Mouse (Mus musculus): Measurements from ENCODE around the gene Tmem184b.

Gene Tmem184b

DNA sequence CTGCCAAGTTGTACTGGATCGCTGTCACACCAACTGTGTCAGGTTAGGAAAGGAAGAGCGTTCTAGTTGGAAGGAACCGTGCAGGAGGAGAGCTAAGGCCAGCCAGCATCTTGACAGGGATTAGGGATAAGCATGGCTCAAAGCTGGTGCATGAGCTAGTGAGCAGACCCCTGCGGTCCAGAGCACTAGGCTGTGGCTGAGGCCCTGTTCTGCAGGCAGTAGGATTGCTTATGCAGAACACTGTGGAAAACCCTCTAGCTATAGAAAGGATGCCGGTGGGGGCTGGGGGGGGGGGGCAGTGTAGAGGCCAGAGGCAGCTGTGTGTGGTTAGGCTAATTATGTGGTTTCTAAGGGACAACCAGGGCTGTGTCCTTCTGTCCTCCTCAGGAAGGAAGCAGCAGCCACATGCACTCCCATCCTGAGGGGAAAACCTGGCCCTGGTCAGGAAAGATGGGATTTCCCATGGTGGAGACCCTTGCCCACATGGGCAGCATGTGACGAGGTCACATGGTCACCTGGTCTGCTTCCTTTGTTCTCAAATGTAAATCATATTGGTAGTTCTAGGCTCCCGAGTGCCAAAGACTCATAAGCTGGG lies 68.2 kb downstream of the Tmem184b start:
- no peak for DNase-seq (ENCODE audit: low read depth)

- no peak for DNase-seq (ENCODE audit: low read depth)
Measured at GRCm38 (mm10) chr15:79333409-79333808, 70.0 kb downstream of the Tmem184b start.

- DNase-seq (ENCODE audit: low read depth): no peak
Measured at GRCm38 (mm10) chr15:79330521-79330920, 72.8 kb downstream of the Tmem184b start.

DNA sequence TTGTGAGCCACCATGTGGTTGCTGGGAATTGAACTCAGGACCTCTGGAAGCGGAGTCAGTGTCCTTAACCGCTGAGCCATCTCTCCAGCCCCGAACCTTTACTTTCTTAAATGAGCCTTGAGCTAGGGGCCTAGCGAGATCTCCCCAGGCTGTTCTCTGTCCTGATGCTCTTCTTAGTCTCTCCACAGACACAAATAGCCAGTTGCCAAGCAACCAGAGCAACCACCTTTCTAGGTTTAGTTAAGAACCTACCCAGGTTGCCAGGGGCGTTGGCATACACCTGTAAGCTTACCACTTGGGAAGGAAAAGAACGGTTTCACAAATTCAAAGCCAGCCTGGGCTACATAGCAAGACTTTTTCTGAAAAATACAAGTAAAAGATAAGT lies 73.4 kb downstream of the Tmem184b start:
- no peak for DNase-seq (ENCODE audit: low read depth)

GRCm38 (mm10) chr15:79329346-79329978 lies 73.9 kb downstream of the Tmem184b start:
- DNase-seq (ENCODE audit: low read depth): no peak

DNA sequence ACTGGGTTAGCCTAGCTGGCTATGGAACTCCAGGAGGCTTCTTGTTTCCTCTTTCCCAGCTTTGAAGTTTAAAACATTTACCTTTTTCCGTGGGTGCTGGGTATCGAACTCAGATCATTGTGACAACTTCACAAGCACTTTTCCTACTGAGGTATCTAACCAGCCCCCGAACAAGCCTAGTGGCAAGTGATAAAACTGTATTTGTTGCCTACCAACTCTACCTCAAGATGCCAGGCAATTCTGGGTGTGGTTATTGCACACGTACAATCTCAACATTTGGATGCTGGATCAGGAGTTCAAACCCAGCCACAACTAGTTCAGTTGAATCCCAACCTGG lies 74.5 kb downstream of the Tmem184b start:
- no peak for DNase-seq (ENCODE audit: low read depth)

GRCm38 (mm10) chr15:79328058-79328938 lies 75.1 kb downstream of the Tmem184b start, which contains the start of gene Pla2g6:
Gene Pla2g6, minus strand, starts transcription at chr15:79328390.
- peak; percentile 99 for DNase-seq (ENCODE audit: low read depth)

- DNase-seq (ENCODE audit: low read depth): no peak
Measured at GRCm38 (mm10) chr15:79326971-79327961, 76.1 kb downstream of the Tmem184b start.

DNA sequence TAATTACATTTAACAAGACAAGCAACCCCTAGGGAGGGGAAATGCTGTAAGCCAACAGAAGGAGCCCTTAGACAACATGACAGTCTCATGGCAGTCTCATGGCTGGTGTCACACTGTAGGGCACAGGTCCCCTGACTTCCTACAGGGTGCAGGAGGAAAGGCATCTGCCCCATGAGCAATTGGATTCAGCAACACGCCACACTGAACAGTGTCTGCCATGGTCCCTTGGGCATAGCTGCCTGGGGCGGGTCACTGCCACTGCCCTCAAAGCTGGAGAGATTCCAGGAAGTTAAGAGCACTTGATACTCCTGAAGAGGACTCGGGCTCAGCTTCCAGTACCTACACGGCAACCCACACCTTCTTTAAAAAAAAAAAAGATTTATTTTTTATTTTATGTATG lies 77.1 kb downstream of the Tmem184b start:
- no peak for DNase-seq (ENCODE audit: low read depth)

GRCm38 (mm10) chr15:79325742-79326141 lies 77.6 kb downstream of the Tmem184b start:
- DNase-seq (ENCODE audit: low read depth): no peak

DNA sequence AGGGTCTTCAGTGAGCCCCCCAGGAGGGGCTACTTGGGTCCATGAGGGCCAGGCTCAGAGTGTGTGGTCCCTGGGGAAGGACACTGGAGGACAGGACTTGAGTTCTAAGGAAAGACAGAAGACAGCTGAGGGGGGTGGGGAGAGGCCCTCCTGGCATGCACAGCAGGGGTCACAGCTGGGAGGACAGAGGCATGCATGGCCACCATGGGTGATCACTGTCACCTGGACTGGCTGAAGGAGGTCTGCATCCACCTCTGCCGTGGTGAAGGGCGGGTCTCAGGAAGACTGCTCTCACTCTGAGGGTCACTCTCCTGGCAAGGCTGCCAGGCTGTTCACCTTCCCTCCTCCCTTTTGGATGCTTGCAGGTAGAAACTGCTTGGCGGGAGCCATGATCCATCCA lies 79.0 kb downstream of the Tmem184b start:
- no peak for DNase-seq (ENCODE audit: low read depth)

GRCm38 (mm10) chr15:79323791-79324155 lies 79.6 kb downstream of the Tmem184b start:
- DNase-seq (ENCODE audit: low read depth): no peak

DNA sequence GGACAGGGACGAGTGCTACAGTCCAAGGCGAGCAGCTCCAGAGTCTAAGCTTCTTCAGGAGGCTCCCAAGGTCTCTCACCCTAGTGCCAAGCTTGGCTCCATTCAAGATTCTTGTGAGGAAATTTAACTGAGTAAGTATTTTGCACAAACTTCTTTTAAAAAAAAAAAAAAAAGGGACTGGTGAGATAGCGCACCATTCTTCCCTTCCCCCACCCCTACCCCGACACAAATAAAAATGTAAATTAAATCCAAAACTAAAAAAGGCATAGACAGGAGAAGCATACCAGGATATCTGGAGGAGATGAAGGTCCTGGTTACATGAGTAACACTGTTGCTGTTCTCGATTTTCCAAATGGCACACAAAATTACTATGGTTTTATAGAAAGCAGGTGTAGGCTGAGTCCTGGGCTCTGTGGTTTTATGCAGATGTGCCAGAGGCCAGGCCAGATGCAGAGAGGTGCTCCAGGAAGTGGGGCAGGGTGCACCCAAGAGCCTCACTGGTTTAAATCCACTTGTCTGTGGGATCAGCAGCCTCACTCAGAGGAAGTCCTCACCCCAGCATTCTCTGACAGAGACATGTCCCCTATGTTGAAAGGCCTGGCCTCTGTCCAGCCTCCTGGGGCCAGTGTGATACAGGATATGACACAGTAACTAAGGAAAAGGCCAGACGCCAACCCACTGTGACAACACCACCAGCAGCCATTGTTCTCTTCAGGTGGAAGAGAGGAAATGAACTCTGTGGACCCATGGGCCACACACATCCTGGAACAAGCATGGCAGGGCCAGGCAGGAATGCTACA lies 80.2 kb downstream of the Tmem184b start:
- no peak for DNase-seq (ENCODE audit: low read depth)

GRCm38 (mm10) chr15:79322281-79322990 lies 80.9 kb downstream of the Tmem184b start:
- no peak for DNase-seq (ENCODE audit: low read depth)

- no peak for DNase-seq (ENCODE audit: low read depth)
Measured at GRCm38 (mm10) chr15:79321733-79322190, 81.6 kb downstream of the Tmem184b start.

DNA sequence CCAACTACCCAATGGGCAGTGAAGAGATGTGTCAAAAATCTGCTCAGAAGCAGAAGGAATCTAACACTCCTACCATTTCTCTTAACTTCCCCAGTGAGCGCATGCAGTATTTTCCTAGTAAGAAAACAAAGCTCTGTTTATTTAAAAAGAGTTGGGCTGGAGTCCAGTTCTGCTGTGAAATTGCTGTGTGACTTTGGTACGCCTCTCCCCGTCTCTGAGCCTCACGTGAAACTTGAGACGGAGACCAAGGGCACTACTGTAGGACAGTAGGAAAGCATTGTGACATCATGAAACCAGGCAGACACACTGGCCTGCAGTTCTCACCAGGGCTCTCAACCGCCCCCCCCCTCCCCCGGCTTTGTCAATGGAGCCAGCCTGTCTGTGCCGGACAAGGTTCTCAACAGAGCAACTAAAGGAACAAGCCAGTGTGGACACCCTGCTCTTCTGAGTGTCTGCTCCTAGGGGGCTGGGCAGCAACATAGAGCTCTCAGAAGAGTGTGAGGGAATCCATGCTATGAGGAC lies 89.5 kb downstream of the Tmem184b start:
- DNase-seq (ENCODE audit: low read depth): no peak
